Mouse (Mus musculus) effector memory CD4-positive, alpha-beta T cell, adult 5 months (primary cell): ENCODE measurements around the gene D5Ertd577e. TPM values are rescaled to one million over a fixed set of nuclear protein-coding genes. Genes with fewer than 3 reads are reported as not detected.

Experiments used
- polyA plus RNA-seq: library from polyadenylated mRNA; unstranded; fragments of 100-300 nt; shearing (Covaris generic); gene quantifications from one replicate; pipeline ENCODE4 v1.2.1, GENCODE M21; 2017

D5Ertd577e gene
- not detected for polyA plus RNA-seq

DNA sequence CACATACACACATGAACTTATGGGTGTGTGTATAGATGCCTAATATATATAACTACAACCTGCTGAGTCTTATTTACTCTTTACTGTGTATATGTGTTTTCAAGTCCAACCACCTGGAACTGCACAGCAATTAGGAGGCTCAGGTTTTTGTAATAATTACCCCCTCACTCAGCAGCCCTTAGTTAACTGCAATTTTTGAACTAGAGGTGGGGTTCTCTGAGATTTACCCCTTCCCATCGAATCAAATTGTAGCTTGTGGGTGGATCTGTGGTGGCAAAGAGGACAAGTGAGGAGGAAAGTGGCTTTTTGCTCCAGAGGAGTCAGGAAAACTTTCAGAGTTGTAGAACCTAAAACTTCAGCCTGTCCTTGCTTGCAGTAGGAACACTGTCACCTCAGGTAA, at the start of gene D5Ertd577e:
Gene D5Ertd577e, plus strand, starts transcription at position 301 of the 400 bp plus-strand sequence.

GRCm38 (mm10) chr5:95510458-95510857, 53.9 kb downstream of the D5Ertd577e start, which contains the start of gene Gm3286:
Gene Gm3286, plus strand, starts transcription at chr5:95510758.

Other genes with a start within 250 kb of the D5Ertd577e start
- not detected for gene Gm10424, start 184.0 kb upstream of the D5Ertd577e start, polyA plus RNA-seq
- gene Gm3259, start 150.9 kb upstream of the D5Ertd577e start, polyA plus RNA-seq = not detected
- gene Gm3286, start 54.0 kb downstream of the D5Ertd577e start, polyA plus RNA-seq = not detected
- not detected for gene Gm7971, start 138.1 kb downstream of the D5Ertd577e start, polyA plus RNA-seq